Mouse (Mus musculus) forebrain, postnatal 0 days (tissue): Measurements from ENCODE around the gene Tcl1. TPM values are rescaled to one million over a fixed set of nuclear protein-coding genes. Genes with fewer than 3 reads are reported as not detected.

ENCODE experiments used
- ATAC-seq: fragments of 200-750 bp; cut with Nextera tagmentation; 2 replicates; pipeline ENCODE4 v1.8.0; 2017; ENCODE audit warnings: mild to moderate bottlenecking, moderate library complexity
- DNase-seq: peaks from one replicate; pipeline ENCODE4 v3.0.0-alpha.2; 2015
- H3K27ac ChIP-seq: fragments of 300-500 bp; sonication (generic); 2 replicates; pipeline ENCODE4 v1.5.1; 2014; ENCODE audit warnings: low read depth, mild to moderate bottlenecking, antibody characterized with exemption, low read length, moderate library complexity, mixed read lengths
- H3K27me3 ChIP-seq: fragments of 300-500 bp; sonication (generic); 2 replicates; pipeline ENCODE4 v1.6.1; 2014; ENCODE audit warnings: mild to moderate bottlenecking, low read length, mixed read lengths; ENCODE audit not compliant: insufficient read depth
- H3K36me3 ChIP-seq: fragments of 300-500 bp; sonication (generic); 2 replicates; pipeline ENCODE4 v1.6.1; 2014; ENCODE audit warnings: mild to moderate bottlenecking, moderate library complexity; ENCODE audit not compliant: insufficient read depth
- H3K4me1 ChIP-seq: fragments of 300-500 bp; sonication (generic); 2 replicates; pipeline ENCODE4 v1.6.1; 2014; ENCODE audit warnings: antibody characterized with exemption; ENCODE audit not compliant: insufficient read depth
- H3K4me2 ChIP-seq: fragments of 300-500 bp; sonication (generic); 2 replicates; pipeline ENCODE4 v1.6.1; 2014; ENCODE audit warnings: low read depth, mild to moderate bottlenecking, moderate library complexity
- H3K4me3 ChIP-seq: fragments of 300-500 bp; sonication (generic); 2 replicates; pipeline ENCODE4 v1.5.1; 2014; ENCODE audit warnings: low read depth, low read length, mixed read lengths
- H3K9ac ChIP-seq: fragments of 300-500 bp; sonication (generic); 2 replicates; pipeline ENCODE4 v1.6.1; 2014; ENCODE audit warnings: mild to moderate bottlenecking
- H3K9me3 ChIP-seq: fragments of 300-500 bp; sonication (generic); 2 replicates; pipeline ENCODE4 v1.6.1; 2016; ENCODE audit warnings: low read length
- CTCF ChIP-seq: sonication (generic); IDR thresholded peaks from 2 replicates; pipeline ENCODE4 v1.5.1; 2016; ENCODE audit warnings: antibody characterized with exemption, control low read depth, low read depth
- WGBS: fragments of 180-500 bp; shearing (Covaris S2); extraction: QIAGEN DNeasy Blood & Tissue Kit; methylation state at CpG from one replicate; pipeline ENCODE4 v1.1.7; 2014; 5-methylcytosine and 5-hydroxymethylcytosine counted together
- polyA plus RNA-seq: library from polyadenylated mRNA; unstranded; fragments of >200 nt; fragmentation: Nextera tagmentation; extraction: Ambion mirVana; gene quantifications from 2 replicates; pipeline ENCODE4 v1.2.1, GENCODE M21; 2015
- total RNA-seq: library from RNA; depleted of rRNA; stranded (reverse); fragments of >200 nt; gene quantifications from 2 replicates; pipeline ENCODE4 v1.2.3, GENCODE M21; 2014; rRNA removed

The Tcl1 gene
- total RNA-seq (not detected in 2 replicates), polyA plus RNA-seq (not detected in 2 replicates)

GRCm38 (mm10) chr12:105222601-105223319, at the start of gene Tcl1:
TSS of gene Tcl1 (minus strand) at chr12:105222793.
- no peak within 1 kb of the TSS for H3K4me3 ChIP-seq
- DNase-seq (no peak), ATAC-seq (no peak)
- WGBS: 94% methylated on average over 22 of the region's 22 CpGs
- no peaks in the 10 kb centered on the region for H3K27me3 ChIP-seq
- H3K4me2 ChIP-seq: no peak within 1 kb of the TSS
- no peaks in the 10 kb centered on the region for H3K4me1 ChIP-seq
- H3K9me3 ChIP-seq: no peaks in the 10 kb centered on the region
- H3K27ac ChIP-seq: no peak within 1 kb of the TSS
- no peaks in the 10 kb centered on the region for H3K36me3 ChIP-seq
- H3K9ac ChIP-seq: no peak within 1 kb of the TSS
- no peak for TF ChIP-seq CTCF

DNA sequence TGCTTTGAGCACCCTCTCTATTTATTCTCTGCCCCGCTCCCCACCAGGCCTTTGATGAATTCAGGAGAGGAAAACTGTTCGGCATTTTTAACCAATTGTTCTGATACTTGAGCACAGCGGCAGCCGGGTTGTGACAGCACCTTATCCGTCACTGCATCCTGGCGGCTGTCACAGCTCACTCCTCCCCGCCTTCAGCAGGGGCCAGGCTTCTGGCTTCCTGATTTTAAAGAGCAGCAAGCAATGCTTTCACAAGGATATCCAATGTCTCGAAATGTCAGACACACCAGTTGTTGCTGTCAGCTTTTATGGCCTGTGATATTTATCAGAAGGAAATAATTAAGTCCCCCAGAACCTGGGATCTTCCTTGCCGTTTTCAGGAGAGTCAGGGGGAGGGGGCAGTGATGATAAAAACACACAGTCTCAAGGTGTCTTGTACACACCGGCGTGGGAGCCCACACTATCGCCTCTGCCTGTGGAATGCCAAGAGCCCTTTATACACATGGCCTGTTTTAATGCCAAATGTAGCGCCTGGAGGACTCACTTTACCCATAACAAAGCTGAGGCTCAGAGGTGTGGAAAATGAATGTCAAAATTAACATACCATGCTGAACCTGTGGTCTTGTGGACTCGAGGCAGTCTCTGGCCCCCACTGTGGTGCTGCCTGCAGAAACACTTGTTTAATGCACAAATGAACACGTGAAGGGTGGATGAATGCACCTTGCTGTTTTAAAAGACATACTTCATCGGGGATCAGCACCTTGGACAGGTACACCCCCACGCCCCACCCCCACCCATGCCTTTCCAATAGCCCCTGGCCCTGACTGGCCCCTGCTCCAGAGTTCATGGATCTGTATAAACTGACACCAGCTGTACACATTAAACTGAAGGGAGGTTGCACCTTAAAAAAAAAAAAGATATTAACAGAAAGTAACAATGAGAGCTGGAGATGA, 48.7 kb upstream of the Tcl1 start:
- Histone ChIP-seq H3K9ac (no peak overlapping the region), H3K27me3 (no peaks in the 10 kb centered on the region), H3K9me3 (no peaks in the 10 kb centered on the region), H3K4me1 (no peaks in the 10 kb centered on the region), H3K4me2 (no peak overlapping the region), H3K27ac (no peak overlapping the region), H3K4me3 (no peak overlapping the region), H3K36me3 (no peaks in the 10 kb centered on the region)
- DNase-seq: no peak
- ATAC-seq: no peak
- WGBS: 68% methylated on average over 17 of the region's 17 CpGs
- TF ChIP-seq CTCF: no peak

DNA sequence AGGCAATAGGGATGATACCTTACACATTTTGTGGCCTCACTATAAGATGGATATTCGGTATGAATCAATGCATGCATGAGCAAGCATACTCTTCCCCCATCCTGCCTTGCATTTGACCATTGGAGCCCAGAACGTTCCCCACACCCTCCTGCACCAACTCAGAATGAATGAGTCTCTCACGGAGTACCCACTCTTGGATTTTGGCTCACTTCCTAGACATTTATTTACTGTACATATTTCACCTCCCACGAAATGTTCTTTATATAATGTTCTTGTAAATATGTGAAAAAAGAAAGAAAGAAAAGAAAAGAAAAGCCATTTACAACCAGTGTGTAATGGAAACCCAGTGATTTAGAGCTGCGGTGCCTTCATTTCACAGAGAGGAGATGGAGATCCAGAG, 44.5 kb upstream of the Tcl1 start:
- TF ChIP-seq CTCF: no peak
- 72% methylated on average over 5 of the region's 5 CpGs for WGBS
- Histone ChIP-seq H3K4me3 (no peak overlapping the region), H3K4me1 (no peaks in the 10 kb centered on the region), H3K9me3 (no peaks in the 10 kb centered on the region), H3K36me3 (no peaks in the 10 kb centered on the region), H3K27me3 (no peaks in the 10 kb centered on the region), H3K4me2 (no peak overlapping the region), H3K9ac (no peak overlapping the region), H3K27ac (no peak overlapping the region)
- no peak for ATAC-seq
- DNase-seq: no peak

DNA sequence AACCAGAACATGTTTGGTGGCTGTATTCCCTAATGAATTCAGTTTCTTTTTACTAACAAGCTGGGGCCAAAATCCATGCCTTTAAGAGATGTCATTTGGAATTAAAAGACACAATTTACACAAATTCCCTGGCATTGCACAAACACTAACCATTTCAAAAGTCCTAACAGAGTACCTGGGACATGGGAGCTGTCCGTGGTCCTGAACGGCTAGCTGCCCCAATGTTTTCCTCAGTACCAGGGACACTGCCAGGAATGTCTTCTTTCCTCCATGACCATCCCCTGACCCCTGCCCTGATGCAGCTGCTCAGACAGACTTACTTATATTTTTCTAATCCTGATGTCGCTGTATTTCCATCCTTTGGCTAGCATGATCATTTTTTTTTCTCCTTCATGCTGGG, 43.5 kb upstream of the Tcl1 start:
- TF ChIP-seq CTCF: no peak
- H3K4me2 ChIP-seq: no peak overlapping the region
- H3K9me3 ChIP-seq: no peaks in the 10 kb centered on the region
- 15% methylated on average over 3 of the region's 3 CpGs for WGBS
- H3K36me3 ChIP-seq: no peaks in the 10 kb centered on the region
- no peak for ATAC-seq
- DNase-seq: no peak
- H3K27me3 ChIP-seq: no peaks in the 10 kb centered on the region
- no peak overlapping the region for H3K4me3 ChIP-seq
- no peak overlapping the region for H3K27ac ChIP-seq
- H3K4me1 ChIP-seq: no peaks in the 10 kb centered on the region
- no peak overlapping the region for H3K9ac ChIP-seq

DNA sequence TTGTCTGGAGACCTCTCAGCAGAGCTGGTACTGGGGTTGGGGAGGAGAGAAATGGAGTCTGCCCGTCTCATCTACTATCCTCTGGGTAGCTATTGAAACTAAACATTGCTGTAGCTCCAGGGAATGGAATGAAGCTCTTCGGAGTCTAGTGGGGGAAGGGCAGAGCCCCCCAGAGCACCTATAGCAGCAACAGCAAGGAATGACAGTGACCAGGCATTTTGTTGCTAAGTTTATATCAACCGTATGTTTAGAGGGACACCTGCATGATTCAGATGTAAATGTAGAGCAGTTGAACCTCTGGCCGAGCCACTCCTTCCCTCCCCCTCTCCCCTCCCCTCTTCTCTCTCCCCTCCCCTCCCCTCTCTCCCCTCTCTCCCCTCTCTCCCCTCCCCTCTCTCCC, 36.6 kb upstream of the Tcl1 start:
- H3K4me3 ChIP-seq: no peak overlapping the region
- ATAC-seq (no peak), DNase-seq (no peak)
- no peak overlapping the region for H3K27ac ChIP-seq
- H3K36me3 ChIP-seq: no peaks in the 10 kb centered on the region
- no peaks in the 10 kb centered on the region for H3K27me3 ChIP-seq
- WGBS: 40% methylated on average over 4 of the region's 4 CpGs
- no peaks in the 10 kb centered on the region for H3K4me1 ChIP-seq
- TF ChIP-seq CTCF: no peak
- H3K9me3 ChIP-seq: no peaks in the 10 kb centered on the region
- no peak overlapping the region for H3K9ac ChIP-seq
- no peak overlapping the region for H3K4me2 ChIP-seq

DNA sequence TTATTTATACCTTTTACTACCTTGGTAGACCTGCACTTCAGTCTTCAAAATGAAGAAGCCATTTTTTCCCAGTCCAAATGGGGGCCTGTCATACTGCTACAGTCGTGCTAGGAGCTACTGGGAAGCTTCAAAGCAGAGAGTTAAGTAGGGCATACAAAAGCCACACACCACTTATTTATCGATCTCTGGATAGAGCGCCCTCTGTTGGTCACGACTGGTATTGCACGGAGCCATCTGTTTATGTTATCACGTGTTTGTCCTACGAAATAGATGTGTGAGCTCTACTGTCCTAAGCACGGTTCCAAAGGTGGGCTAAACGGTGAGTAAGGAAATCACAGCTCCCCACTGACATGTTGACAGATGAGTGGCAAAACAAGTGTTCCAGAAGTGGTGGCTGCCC, 36.2 kb upstream of the Tcl1 start:
- H3K9ac ChIP-seq: no peak overlapping the region
- peak; percentile 69 for TF ChIP-seq CTCF
- H3K4me3 ChIP-seq: no peak overlapping the region
- WGBS: 9% methylated on average over 9 of the region's 9 CpGs
- no peaks in the 10 kb centered on the region for H3K27me3 ChIP-seq
- no peak overlapping the region for H3K27ac ChIP-seq
- no peak for ATAC-seq
- DNase-seq: no peak
- no peak overlapping the region for H3K4me2 ChIP-seq
- no peaks in the 10 kb centered on the region for H3K36me3 ChIP-seq
- no peaks in the 10 kb centered on the region for H3K9me3 ChIP-seq
- no peaks in the 10 kb centered on the region for H3K4me1 ChIP-seq

DNA sequence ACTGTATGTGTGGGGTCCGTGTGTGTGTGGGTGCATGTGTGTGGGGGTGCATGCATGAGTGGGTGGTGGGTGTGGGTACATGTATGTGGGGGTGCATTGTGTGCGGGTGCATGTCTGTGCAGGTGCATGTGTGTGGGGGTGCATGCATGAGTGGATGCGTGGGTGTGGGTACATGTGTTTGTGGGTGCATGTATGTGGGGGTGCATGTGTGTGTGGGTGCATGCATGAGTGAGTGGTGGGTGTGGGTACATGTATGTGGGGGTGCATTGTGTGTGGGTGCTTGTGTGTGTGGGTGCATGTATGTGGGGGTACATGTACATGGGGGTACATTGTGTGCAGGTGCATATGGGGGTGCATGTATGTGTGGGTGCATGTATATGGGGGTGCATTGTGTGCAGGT, 31.2 kb upstream of the Tcl1 start:
- Histone ChIP-seq H3K9ac (no peak overlapping the region), H3K27ac (no peak overlapping the region), H3K9me3 (no peaks in the 10 kb centered on the region), H3K4me3 (no peak overlapping the region), H3K27me3 (no peaks in the 10 kb centered on the region), H3K4me1 (peaks cover 2% of the 10 kb centered on the region; the same call in 1 of the 2 replicates), H3K36me3 (no peaks in the 10 kb centered on the region), H3K4me2 (no peak overlapping the region)
- DNase-seq: no peak
- ATAC-seq: no peak
- WGBS: 96% methylated on average over 3 of the region's 3 CpGs
- TF ChIP-seq CTCF: no peak
